Mouse (Mus musculus): Measurements from ENCODE around the gene Gm5788. TPM values are rescaled to one million over a fixed set of nuclear protein-coding genes. Genes with fewer than 3 reads are reported as not detected.

Gene Gm5788
- polyA plus RNA-seq, 1 experiment: not detected

DNA sequence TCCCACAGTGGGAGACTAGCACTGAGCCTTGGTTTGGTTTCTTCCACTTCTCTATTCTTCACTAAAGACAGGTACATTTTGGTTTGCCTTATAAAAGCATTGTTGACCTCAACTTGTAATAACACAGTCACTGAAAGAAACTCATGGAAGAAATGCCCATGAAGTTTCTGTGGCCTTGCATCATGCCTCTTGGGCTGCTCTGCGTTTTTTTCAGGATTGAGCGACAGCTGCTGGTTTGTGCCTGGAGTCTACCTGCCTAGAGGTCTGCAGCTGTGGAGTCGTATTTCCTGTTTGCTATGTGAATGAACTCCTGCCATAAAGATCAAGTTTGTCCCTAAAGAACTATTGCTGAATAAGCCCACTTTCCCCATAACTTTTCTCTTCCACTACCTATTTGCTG, 49.4 kb downstream of the Gm5788 start:
- no peak for TF ChIP-seq GATA1 (IDR thresholded peaks at IDR 0.05; ENCODE audit: borderline replicate concordance, low read length)
- no peak for TF ChIP-seq FLI1 (IDR thresholded peaks at IDR 0.05; ENCODE audit: low read length)
- Histone ChIP-seq H3K9me3 (0 out of 2 replicates have a peak, but pooled peaks cover 4% of the 10 kb centered on the region), H3K27me3 (replicated peaks) (no peaks in the 10 kb centered on the region), H3K36me3 (replicated peaks; ENCODE audit: low read length) (no peaks in the 10 kb centered on the region), H3K4me3 (replicated peaks) (no peak overlapping the region), H3K4me1 (no peaks in the 10 kb centered on the region)

Other genes with a start within 250 kb of the Gm5788 start
- gene Vipas39, start 228.5 kb upstream of the Gm5788 start, polyA plus RNA-seq (2012; ENCODE audit: insufficient read depth, low replicate concordance): 2.2 and 3.4 TPM in 2 replicates
- 21.3 and 90.4 TPM in 2 replicates for gene Ahsa1, start 228.2 kb upstream of the Gm5788 start, polyA plus RNA-seq (2012; ENCODE audit: insufficient read depth, low replicate concordance)
- 0.04 TPM in 1 of 2 replicates, not detected in the other for gene Ism2, start 195.0 kb upstream of the Gm5788 start, polyA plus RNA-seq (2012; ENCODE audit: insufficient read depth, low replicate concordance)
- 5.6 and 44.0 TPM in 2 replicates for gene Sptlc2, start 106.4 kb upstream of the Gm5788 start, polyA plus RNA-seq (2012; ENCODE audit: insufficient read depth, low replicate concordance)
- gene Slirp, start 50.8 kb upstream of the Gm5788 start, polyA plus RNA-seq (2012; ENCODE audit: insufficient read depth, low replicate concordance): 2.9 TPM in 1 of 2 replicates, not detected in the other
- 36.7 and 132 TPM in 2 replicates for gene Alkbh1, start 50.7 kb upstream of the Gm5788 start, polyA plus RNA-seq (2012; ENCODE audit: insufficient read depth, low replicate concordance)
- gene Snw1, start 22.4 kb upstream of the Gm5788 start, polyA plus RNA-seq (2012; ENCODE audit: insufficient read depth, low replicate concordance): 2.3 and 27.5 TPM in 2 replicates
- gene Gm8300, start 19.6 kb downstream of the Gm5788 start, polyA plus RNA-seq (2012; ENCODE audit: insufficient read depth, low replicate concordance): not detected in 2 replicates
- not detected in 2 replicates for gene Oog1, start 108.0 kb downstream of the Gm5788 start, polyA plus RNA-seq (2012; ENCODE audit: insufficient read depth, low replicate concordance)
- gene Gm4027, start 124.1 kb downstream of the Gm5788 start, polyA plus RNA-seq (2012; ENCODE audit: insufficient read depth, low replicate concordance): not detected in 2 replicates
- gene Gm16381, start 149.9 kb downstream of the Gm5788 start, polyA plus RNA-seq (2012; ENCODE audit: insufficient read depth, low replicate concordance): not detected in 2 replicates